Comparison of ENCODE assay signal across 8 mouse cellular contexts in genomic region chr9:115309381-115309971, GRCm38 (mm10). TPM values are rescaled to one million over a fixed set of nuclear protein-coding genes. Genes with fewer than 3 reads are reported as not detected.
DNase-seq lines count a peak whose midpoint lies in the region; ATAC-seq and TF ChIP-seq lines count a peak whose summit lies in the region.

No protein-coding gene starts in this region.

- intact Hi-C loops in heart, postnatal 25 days (cut with DNase I) = no loop called here

- DNase-seq in heart, postnatal 25 days (ENCODE audit: low spot score) = no peak
- peak; percentile 56 for DNase-seq in hindbrain, postnatal 0 days (ENCODE audit: low spot score)
- DNase-seq in mesoderm, embryonic 11.5 days (ENCODE audit: low read depth, low spot score) = peak; percentile 58
- DNase-seq in adipocyte (ENCODE audit: low spot score) = no peak
- DNase-seq in cerebellum, adult 11-12 months = no peak

- H3K27me3 ChIP-seq in heart, embryonic 12.5 days (replicated peaks) = no peaks in the 10 kb centered on the region
- H3K27me3 ChIP-seq in hindbrain, postnatal 0 days (ENCODE audit: insufficient read depth, low read length) = no peaks in the 10 kb centered on the region

- no peak for TF ChIP-seq POLR2A in cortical plate, adult 2 months (IDR thresholded peaks at IDR 0.05; ENCODE audit: extremely low read depth, insufficient read depth, low read length)

- no peaks in the 10 kb centered on the region for H3K36me3 ChIP-seq in heart, embryonic 12.5 days
- H3K36me3 ChIP-seq in hindbrain, postnatal 0 days (ENCODE audit: insufficient read depth, low read length) = no peaks in the 10 kb centered on the region

- no peak for TF ChIP-seq CTCF in cortical plate, adult 2 months (IDR thresholded peaks at IDR 0.05; ENCODE audit: extremely low read depth, insufficient read depth, low read length)
- no peak for TF ChIP-seq CTCF in hindbrain, postnatal 0 days (IDR thresholded peaks at IDR 0.05; ENCODE audit: low read depth)

- WGBS in heart, embryonic 12.5 days = under 1% methylated on average over 65 of the region's 65 CpGs
- WGBS in hindbrain, postnatal 0 days = 3% methylated on average over 60 of the region's 65 CpGs

- no peak; the same call in 1 of the 2 replicates for ATAC-seq in heart, embryonic 12.5 days (ENCODE audit: insufficient number of reproducible peaks, low FRiP score)
- peak; percentile 1 for ATAC-seq in CD4-positive, CD25-positive, alpha-beta regulatory T cell, adult 4 months
- ATAC-seq in hindbrain, postnatal 0 days = peak; percentile 4; the same call in 1 of the 2 replicates

- H3K9me3 ChIP-seq in heart, embryonic 12.5 days (replicated peaks) = no peaks in the 10 kb centered on the region
- H3K9me3 ChIP-seq in hindbrain, postnatal 0 days (ENCODE audit: low read length) = no peaks in the 10 kb centered on the region

- H3K27ac ChIP-seq in heart, embryonic 12.5 days (ENCODE audit: poor library complexity, severe bottlenecking) = peak overlapping the region; percentile 99
- H3K27ac ChIP-seq in cortical plate, adult 2 months (ENCODE audit: insufficient read depth, low read length) = peak overlapping the region; percentile 99
- peak overlapping the region; percentile 99 for H3K27ac ChIP-seq in hindbrain, postnatal 0 days

- peak overlapping the region; percentile 100 for H3K9ac ChIP-seq in heart, embryonic 12.5 days
- H3K9ac ChIP-seq in hindbrain, postnatal 0 days (replicated peaks; ENCODE audit: low read length) = peak overlapping the region; percentile 98

- peak overlapping the region; percentile 99 for H3K4me3 ChIP-seq in heart, embryonic 12.5 days
- peak overlapping the region; percentile 79 for H3K4me3 ChIP-seq in cortical plate, adult 2 months (ENCODE audit: insufficient read depth, low read length)
- peak overlapping the region; percentile 99 for H3K4me3 ChIP-seq in hindbrain, postnatal 0 days (ENCODE audit: low read length)

- peak overlapping the region; percentile 68 for H3K4me2 ChIP-seq in heart, embryonic 12.5 days
- H3K4me2 ChIP-seq in hindbrain, postnatal 0 days (ENCODE audit: low read depth, low read length) = peak overlapping the region; percentile 77

- H3K4me1 ChIP-seq in heart, embryonic 12.5 days (replicated peaks) = peaks cover 25% of the 10 kb centered on the region
- H3K4me1 ChIP-seq in cortical plate, adult 2 months (ENCODE audit: control insufficient read depth, insufficient read depth, low read length) = peaks cover 7% of the 10 kb centered on the region
- peaks cover 7% of the 10 kb centered on the region for H3K4me1 ChIP-seq in hindbrain, postnatal 0 days (ENCODE audit: insufficient read depth, low read length)

RNA-seq across cellular contexts. Expression of gene Stt3b, which starts 0.7 kb away (rescaled TPM):
- 121 and 122 TPM in 2 replicates for polyA plus RNA-seq in heart, embryonic 12.5 days (2016; fragmentation: Nextera tagmentation; extraction: Ambion mirVana)
- total RNA-seq in heart, postnatal 25 days (2021) = 10 to 100 TPM; 56.0 to 58.2 TPM
- 10 to 100 TPM in 1 of 2 experiments, 1 to 10 TPM in 1; 7.3 to 15.2 TPM for polyA plus RNA-seq in CD4-positive, CD25-positive, alpha-beta regulatory T cell, adult 4 months (2017; shearing (Covaris generic))
- 47.0 and 48.3 TPM in 2 replicates for polyA plus RNA-seq in cortical plate, adult 2 months (2012; rRNA removed)
- 92.0 and 111 TPM in 2 replicates for total RNA-seq in hindbrain, postnatal 0 days (2014; rRNA removed)
- polyA plus RNA-seq in hindbrain, postnatal 0 days (2015; fragmentation: Nextera tagmentation; extraction: Ambion mirVana) = 66.0 and 66.8 TPM in 2 replicates

Comparison
In these comparisons a context has a peak if more than half of its experiments do, and no peak if none do; other contexts are left out.
1. DNase-seq: peak in hindbrain, postnatal 0 days (single experiment) and mesoderm, embryonic 11.5 days (single experiment); none in heart, postnatal 25 days (single experiment), adipocyte (single experiment) and cerebellum, adult 11-12 months (single experiment).
2. Peak in every context shown above with its lines, with median percentiles within 50 percentile points of each other: H3K27ac ChIP-seq and H3K4me3 ChIP-seq.